In genomic region chr5:115266340-115266739, GRCm38 (mm10) we compare ENCODE assay signal across 13 mouse cellular contexts. TPM values are rescaled to one million over a fixed set of nuclear protein-coding genes. Genes with fewer than 3 reads are reported as not detected.
DNase-seq lines count a peak whose midpoint lies in the region; ATAC-seq lines count a peak whose summit lies in the region.
"Had no signal": no experiment of that assay in that cellular context is flagged by ENCODE, and none has a peak within 500 bp of the region (broad histone marks: within the 10 kb centered on the region; RNA-seq: fewer than 3 reads in every experiment).

No protein-coding gene starts in this region.

- no peak overlapping the region for H3K4me2 ChIP-seq in forebrain, embryonic 16.5 days (ENCODE audit: low read length)
- peak overlapping the region; percentile 3; the same call in 1 of the 2 replicates for H3K4me2 ChIP-seq in hindbrain, embryonic 12.5 days (replicated peaks)
- no peak overlapping the region for H3K4me2 ChIP-seq in hindbrain, embryonic 11.5 days (replicated peaks; ENCODE audit: low read depth, low read length)
- peak overlapping the region; percentile 68 for H3K4me2 ChIP-seq in liver, embryonic 16.5 days (ENCODE audit: low read depth, low read length)
- no peak overlapping the region for H3K4me2 ChIP-seq in midbrain, embryonic 11.5 days
- H3K4me2 ChIP-seq: lung, embryonic 15.5 days; midbrain, embryonic 12.5 days had no signal

- H3K36me3 ChIP-seq in forebrain, embryonic 10.5 days (replicated peaks), result peaks cover 84% of the 10 kb centered on the region
- no peaks in the 10 kb centered on the region for H3K36me3 ChIP-seq in forebrain, embryonic 16.5 days (ENCODE audit: control insufficient read depth, insufficient read depth)
- H3K36me3 ChIP-seq in hindbrain, embryonic 12.5 days, result peaks cover 24% of the 10 kb centered on the region
- 0 out of 2 replicates have a peak, but pooled peaks cover 4% of the 10 kb centered on the region for H3K36me3 ChIP-seq in hindbrain, embryonic 11.5 days (ENCODE audit: control insufficient read depth, insufficient read depth, low read length)
- H3K36me3 ChIP-seq in liver, embryonic 16.5 days (ENCODE audit: control insufficient read depth, insufficient read depth), result peaks cover 14% of the 10 kb centered on the region
- H3K36me3 ChIP-seq in midbrain, embryonic 11.5 days (ENCODE audit: control insufficient read depth, insufficient read depth, low read length), result no peaks in the 10 kb centered on the region; the same call in 1 of the 2 replicates

- no peaks in the 10 kb centered on the region for H3K9me3 ChIP-seq in forebrain, embryonic 10.5 days
- no peaks in the 10 kb centered on the region for H3K9me3 ChIP-seq in forebrain, embryonic 16.5 days (ENCODE audit: control insufficient read depth, low read length)
- no peaks in the 10 kb centered on the region for H3K9me3 ChIP-seq in hindbrain, embryonic 12.5 days (replicated peaks)
- H3K9me3 ChIP-seq in hindbrain, embryonic 11.5 days (ENCODE audit: control insufficient read depth, low read length), result no peaks in the 10 kb centered on the region
- no peaks in the 10 kb centered on the region for H3K9me3 ChIP-seq in liver, embryonic 16.5 days (replicated peaks; ENCODE audit: control insufficient read depth, low read length)
- no peaks in the 10 kb centered on the region for H3K9me3 ChIP-seq in midbrain, embryonic 11.5 days (ENCODE audit: control insufficient read depth, low read length)
- H3K9me3 ChIP-seq: lung, embryonic 15.5 days; midbrain, embryonic 12.5 days had no signal

- intact Hi-C loops in heart, postnatal 10 days (cut with DNase I), result no loop called here

- H3K27ac ChIP-seq in forebrain, embryonic 10.5 days, result no peak overlapping the region
- no peak overlapping the region for H3K27ac ChIP-seq in forebrain, embryonic 16.5 days (ENCODE audit: low read length)
- H3K27ac ChIP-seq in hindbrain, embryonic 12.5 days, result 0 out of 2 replicates have a peak overlapping the region, but pooled peaks have one; percentile 1
- no peak overlapping the region for H3K27ac ChIP-seq in hindbrain, embryonic 11.5 days (ENCODE audit: low read depth, low read length)
- H3K27ac ChIP-seq in liver, embryonic 16.5 days (ENCODE audit: low read length), result peak overlapping the region; percentile 99
- no peak overlapping the region for H3K27ac ChIP-seq in midbrain, embryonic 11.5 days (ENCODE audit: low read depth, low read length)
- H3K27ac ChIP-seq: lung, embryonic 15.5 days; midbrain, embryonic 12.5 days had no signal

- peaks cover 37% of the 10 kb centered on the region for H3K4me1 ChIP-seq in forebrain, embryonic 10.5 days
- peaks cover 27% of the 10 kb centered on the region for H3K4me1 ChIP-seq in forebrain, embryonic 16.5 days (replicated peaks; ENCODE audit: control insufficient read depth, insufficient read depth, low read length)
- H3K4me1 ChIP-seq in hindbrain, embryonic 12.5 days, result peaks cover 32% of the 10 kb centered on the region
- 0 out of 2 replicates have a peak, but pooled peaks cover 3% of the 10 kb centered on the region for H3K4me1 ChIP-seq in hindbrain, embryonic 11.5 days (replicated peaks; ENCODE audit: control insufficient read depth, insufficient read depth, low read length)
- peaks cover 80% of the 10 kb centered on the region for H3K4me1 ChIP-seq in liver, embryonic 16.5 days (ENCODE audit: control insufficient read depth, low read depth, low read length)
- peaks cover 16% of the 10 kb centered on the region for H3K4me1 ChIP-seq in midbrain, embryonic 11.5 days (ENCODE audit: control insufficient read depth, insufficient read depth, low read length)

- 0 out of 2 replicates have a peak overlapping the region, but pooled peaks have one; percentile 3 for H3K4me3 ChIP-seq in forebrain, embryonic 10.5 days
- H3K4me3 ChIP-seq in forebrain, embryonic 16.5 days (replicated peaks; ENCODE audit: low read length), result no peak overlapping the region
- no peak overlapping the region for H3K4me3 ChIP-seq in hindbrain, embryonic 12.5 days
- H3K4me3 ChIP-seq in hindbrain, embryonic 11.5 days (ENCODE audit: low read depth, low read length), result no peak overlapping the region
- H3K4me3 ChIP-seq in liver, embryonic 16.5 days (ENCODE audit: low read depth, low read length), result peak overlapping the region; percentile 49
- no peak overlapping the region for H3K4me3 ChIP-seq in midbrain, embryonic 11.5 days (ENCODE audit: low read depth, low read length)
- H3K4me3 ChIP-seq: lung, embryonic 15.5 days; midbrain, embryonic 12.5 days had no signal

- H3K9ac ChIP-seq in forebrain, embryonic 16.5 days (replicated peaks; ENCODE audit: low read depth, low read length), result no peak overlapping the region
- H3K9ac ChIP-seq in hindbrain, embryonic 12.5 days, result no peak overlapping the region
- H3K9ac ChIP-seq in hindbrain, embryonic 11.5 days (ENCODE audit: low read depth, low read length), result no peak overlapping the region
- H3K9ac ChIP-seq in liver, embryonic 16.5 days (ENCODE audit: low read depth, low read length), result peak overlapping the region; percentile 63
- H3K9ac ChIP-seq in midbrain, embryonic 11.5 days (ENCODE audit: low read length), result no peak overlapping the region
- H3K9ac ChIP-seq: lung, embryonic 15.5 days; midbrain, embryonic 12.5 days had no signal

- 90% methylated on average over 5 of the region's 5 CpGs for WGBS in forebrain, embryonic 10.5 days
- 90% methylated on average over 5 of the region's 5 CpGs for WGBS in forebrain, embryonic 16.5 days
- 91% methylated on average over 5 of the region's 5 CpGs for WGBS in hindbrain, embryonic 12.5 days
- WGBS in hindbrain, embryonic 11.5 days, result 90% methylated on average over 5 of the region's 5 CpGs
- 63% methylated on average over 5 of the region's 5 CpGs for WGBS in liver, embryonic 16.5 days (ENCODE audit: insufficient replicate concordance)
- 91% methylated on average over 5 of the region's 5 CpGs for WGBS in midbrain, embryonic 11.5 days

- ATAC-seq in forebrain, embryonic 16.5 days, result no peak
- no peak for ATAC-seq in hindbrain, embryonic 12.5 days (ENCODE audit: low FRiP score)
- ATAC-seq in hindbrain, embryonic 11.5 days (ENCODE audit: low FRiP score), result no peak
- ATAC-seq in liver, embryonic 16.5 days (ENCODE audit: low read depth), result peak; percentile 48
- no peak for ATAC-seq in midbrain, embryonic 11.5 days (ENCODE audit: low FRiP score)
- ATAC-seq: intestine, postnatal 0 days had no signal

- no peaks in the 10 kb centered on the region for H3K27me3 ChIP-seq in forebrain, embryonic 10.5 days (ENCODE audit: poor library complexity, severe bottlenecking)
- no peaks in the 10 kb centered on the region for H3K27me3 ChIP-seq in forebrain, embryonic 16.5 days (replicated peaks; ENCODE audit: control insufficient read depth, insufficient read depth, low read length)
- H3K27me3 ChIP-seq in hindbrain, embryonic 12.5 days, result no peaks in the 10 kb centered on the region
- H3K27me3 ChIP-seq in hindbrain, embryonic 11.5 days (ENCODE audit: control insufficient read depth, insufficient read depth, low read length), result no peaks in the 10 kb centered on the region
- H3K27me3 ChIP-seq in liver, embryonic 16.5 days (ENCODE audit: control insufficient read depth, insufficient read depth, low read depth, low read length), result no peaks in the 10 kb centered on the region
- H3K27me3 ChIP-seq in midbrain, embryonic 11.5 days (ENCODE audit: control insufficient read depth, insufficient read depth, low read length), result no peaks in the 10 kb centered on the region
- H3K27me3 ChIP-seq: lung, embryonic 15.5 days; midbrain, embryonic 12.5 days had no signal

- no peak for DNase-seq in forebrain, embryonic 10.5 days (ENCODE audit: extremely low spot score, low spot score)
- DNase-seq in hindbrain, embryonic 11.5 days (ENCODE audit: low spot score), result no peak
- peak; percentile 28 to 33 for DNase-seq in heart, postnatal 10 days
- DNase-seq in midbrain, embryonic 11.5 days (ENCODE audit: low spot score, missing footprints), result no peak
- DNase-seq in adrenal gland, adult 18-20 months (ENCODE audit: low spot score in 2 of 2), result no peak
- DNase-seq: adrenal gland, postnatal 25 days; kidney, postnatal 4 days had no signal

RNA-seq across cellular contexts. Expression of gene Rnf10, which starts 6.4 kb away (rescaled TPM):
- 119 and 132 TPM in 2 replicates for polyA plus RNA-seq in forebrain, embryonic 10.5 days (2016; fragmentation: Nextera tagmentation; extraction: Ambion mirVana)
- 168 and 176 TPM in 2 replicates for polyA plus RNA-seq in forebrain, embryonic 16.5 days (2015; fragmentation: Nextera tagmentation; extraction: Ambion mirVana)
- 197 and 202 TPM in 2 replicates for polyA plus RNA-seq in hindbrain, embryonic 12.5 days (2016; fragmentation: Nextera tagmentation; extraction: Ambion mirVana)
- polyA plus RNA-seq in hindbrain, embryonic 11.5 days (2014; fragmentation: Nextera tagmentation; extraction: Ambion mirVana), result 65.9 and 87.5 TPM in 2 replicates
- total RNA-seq in heart, postnatal 10 days (2021), result 100 to 1,000 TPM; 296 to 317 TPM
- polyA plus RNA-seq in liver, embryonic 16.5 days (2015; fragmentation: Nextera tagmentation; extraction: Ambion mirVana), result 111 and 137 TPM in 2 replicates
- polyA plus RNA-seq in midbrain, embryonic 11.5 days (2014; fragmentation: Nextera tagmentation; extraction: Ambion mirVana), result 84.6 and 85.0 TPM in 2 replicates
- 100 to 1,000 TPM; 224 to 268 TPM for total RNA-seq in adrenal gland, adult 18-20 months (2021)

RNA-seq across cellular contexts. Expression of gene Coq5, which starts 13.1 kb away (rescaled TPM):
- polyA plus RNA-seq in forebrain, embryonic 10.5 days (2016; fragmentation: Nextera tagmentation; extraction: Ambion mirVana), result 58.7 and 58.8 TPM in 2 replicates
- 62.9 and 64.3 TPM in 2 replicates for polyA plus RNA-seq in forebrain, embryonic 16.5 days (2015; fragmentation: Nextera tagmentation; extraction: Ambion mirVana)
- polyA plus RNA-seq in hindbrain, embryonic 12.5 days (2016; fragmentation: Nextera tagmentation; extraction: Ambion mirVana), result 48.1 and 51.3 TPM in 2 replicates
- polyA plus RNA-seq in hindbrain, embryonic 11.5 days (2014; fragmentation: Nextera tagmentation; extraction: Ambion mirVana), result 52.6 and 55.5 TPM in 2 replicates
- 100 to 1,000 TPM; 131 to 134 TPM for total RNA-seq in heart, postnatal 10 days (2021)
- 25.2 and 26.7 TPM in 2 replicates for polyA plus RNA-seq in liver, embryonic 16.5 days (2015; fragmentation: Nextera tagmentation; extraction: Ambion mirVana)
- 58.6 and 59.1 TPM in 2 replicates for polyA plus RNA-seq in midbrain, embryonic 11.5 days (2014; fragmentation: Nextera tagmentation; extraction: Ambion mirVana)
- 10 to 100 TPM; 58.6 to 75.8 TPM for total RNA-seq in adrenal gland, adult 18-20 months (2021)

RNA-seq across cellular contexts. Expression of gene Pop5, which starts 30.7 kb away (rescaled TPM):
- 116 and 119 TPM in 2 replicates for polyA plus RNA-seq in forebrain, embryonic 10.5 days (2016; fragmentation: Nextera tagmentation; extraction: Ambion mirVana)
- polyA plus RNA-seq in forebrain, embryonic 16.5 days (2015; fragmentation: Nextera tagmentation; extraction: Ambion mirVana), result 85.3 and 101 TPM in 2 replicates
- polyA plus RNA-seq in hindbrain, embryonic 12.5 days (2016; fragmentation: Nextera tagmentation; extraction: Ambion mirVana), result 78.6 and 90.5 TPM in 2 replicates
- 104 and 106 TPM in 2 replicates for polyA plus RNA-seq in hindbrain, embryonic 11.5 days (2014; fragmentation: Nextera tagmentation; extraction: Ambion mirVana)
- 10 to 100 TPM; 28.9 to 30.8 TPM for total RNA-seq in heart, postnatal 10 days (2021)
- 68.1 and 74.8 TPM in 2 replicates for polyA plus RNA-seq in liver, embryonic 16.5 days (2015; fragmentation: Nextera tagmentation; extraction: Ambion mirVana)
- polyA plus RNA-seq in midbrain, embryonic 11.5 days (2014; fragmentation: Nextera tagmentation; extraction: Ambion mirVana), result 91.0 and 98.7 TPM in 2 replicates
- 10 to 100 TPM; 71.6 to 84.6 TPM for total RNA-seq in adrenal gland, adult 18-20 months (2021)

RNA-seq across cellular contexts. Expression of gene Dynll1, which starts 34.5 kb away (rescaled TPM):
- polyA plus RNA-seq in forebrain, embryonic 10.5 days (2016; fragmentation: Nextera tagmentation; extraction: Ambion mirVana), result 1,650 and 1,695 TPM in 2 replicates
- polyA plus RNA-seq in forebrain, embryonic 16.5 days (2015; fragmentation: Nextera tagmentation; extraction: Ambion mirVana), result 1,337 and 1,455 TPM in 2 replicates
- polyA plus RNA-seq in hindbrain, embryonic 12.5 days (2016; fragmentation: Nextera tagmentation; extraction: Ambion mirVana), result 1,295 and 1,383 TPM in 2 replicates
- 1,538 and 1,558 TPM in 2 replicates for polyA plus RNA-seq in hindbrain, embryonic 11.5 days (2014; fragmentation: Nextera tagmentation; extraction: Ambion mirVana)
- total RNA-seq in heart, postnatal 10 days (2021), result 100 to 1,000 TPM; 183 to 245 TPM
- polyA plus RNA-seq in liver, embryonic 16.5 days (2015; fragmentation: Nextera tagmentation; extraction: Ambion mirVana), result 470 and 491 TPM in 2 replicates
- 1,577 and 1,606 TPM in 2 replicates for polyA plus RNA-seq in midbrain, embryonic 11.5 days (2014; fragmentation: Nextera tagmentation; extraction: Ambion mirVana)
- total RNA-seq in adrenal gland, adult 18-20 months (2021), result 100 to 1,000 TPM; 268 to 338 TPM

Comparison
In these comparisons a context has a peak if more than half of its experiments do, and no peak if none do; other contexts are left out.
1. H3K27ac ChIP-seq: peak in hindbrain, embryonic 12.5 days (single experiment) and liver, embryonic 16.5 days (single experiment); none in forebrain, embryonic 10.5 days (single experiment), forebrain, embryonic 16.5 days (single experiment), hindbrain, embryonic 11.5 days (single experiment) and midbrain, embryonic 11.5 days (single experiment).
2. H3K4me3 ChIP-seq: peak in forebrain, embryonic 10.5 days (single experiment) and liver, embryonic 16.5 days (single experiment); none in forebrain, embryonic 16.5 days (single experiment), hindbrain, embryonic 12.5 days (single experiment), hindbrain, embryonic 11.5 days (single experiment) and midbrain, embryonic 11.5 days (single experiment).
3. H3K4me2 ChIP-seq: peak in hindbrain, embryonic 12.5 days (single experiment) and liver, embryonic 16.5 days (single experiment); none in forebrain, embryonic 16.5 days (single experiment), hindbrain, embryonic 11.5 days (single experiment) and midbrain, embryonic 11.5 days (single experiment).
4. DNase-seq: peak in heart, postnatal 10 days (2 of 2); none in forebrain, embryonic 10.5 days (single experiment), hindbrain, embryonic 11.5 days (single experiment), midbrain, embryonic 11.5 days (single experiment) and adrenal gland, adult 18-20 months (0 of 2).